Mouse (Mus musculus) neutrophil, adult 5-6 weeks (primary cell): ENCODE measurements at regions not wholly inside any gene's neighbourhood (a gene's known extent, or its start where the extent isn't known, plus 50 kb on each side); places are given as distances from the start of the nearest gene placed in this dataset.
A peak's percentile ranks its signal among the peaks of the same experiment; 100 is the strongest.

Experiments used
- ATAC-seq: fragments of 151-379, 151-347 bp; 2 replicates; pipeline ENCODE4 v1.8.0; 2017; ENCODE audit warnings: mild to moderate bottlenecking, moderate TSS enrichment; ENCODE audit not compliant: insufficient number of reproducible peaks, poor library complexity, low FRiP score, severe bottlenecking; ENCODE audit errors: extremely low read depth

- no peak for ATAC-seq
Observed at GRCm38 (mm10) chr10:21446641-21447040, 69.5 kb downstream of the Aldh8a1 start.

DNA sequence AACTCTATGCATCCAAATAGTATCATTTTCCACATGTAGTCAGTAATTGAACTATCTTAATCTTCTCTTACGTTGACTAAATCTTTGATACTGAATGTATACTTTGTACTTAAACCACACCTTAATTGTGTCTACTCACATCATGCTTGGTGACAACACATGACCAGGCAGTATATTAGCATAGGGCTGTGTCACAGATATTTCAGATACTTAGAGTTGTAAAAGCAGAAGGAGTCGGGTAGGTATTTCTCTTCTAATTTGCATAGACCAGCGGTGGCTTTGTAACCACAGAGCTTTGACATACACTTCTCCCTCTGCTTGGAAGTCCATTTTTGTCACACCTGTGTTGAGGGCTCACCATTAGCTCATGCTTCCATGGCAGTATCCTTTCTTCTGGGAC, 71.0 kb downstream of the Aldh8a1 start:
- ATAC-seq, result no peak

GRCm38 (mm10) chr10:21448942-21449341, 71.9 kb downstream of the Aldh8a1 start:
- ATAC-seq, result no peak

GRCm38 (mm10) chr10:21452611-21453010, 75.5 kb downstream of the Aldh8a1 start:
- no peak for ATAC-seq

DNA sequence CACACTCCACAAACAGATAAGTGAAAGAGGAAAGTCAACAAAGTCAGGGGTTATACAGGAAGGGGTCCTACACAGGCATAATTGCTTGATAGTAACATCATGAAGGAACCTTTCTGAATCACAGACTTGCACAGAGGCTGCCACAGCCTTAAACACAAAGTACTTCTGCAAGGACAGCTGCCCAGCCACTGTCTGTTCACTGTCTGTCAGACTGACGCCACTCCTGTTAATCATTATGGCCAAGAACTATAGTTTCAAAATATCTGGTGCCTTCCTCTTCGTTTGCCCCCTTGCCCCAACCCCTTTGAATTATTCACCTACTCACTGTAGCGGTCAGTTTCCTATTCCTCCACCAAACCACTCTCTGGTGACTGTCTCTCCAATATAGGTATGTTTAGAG, 76.4 kb downstream of the Aldh8a1 start:
- no peak for ATAC-seq

- no peak for ATAC-seq
Observed at GRCm38 (mm10) chr10:21454153-21454552, 77.1 kb downstream of the Aldh8a1 start.

GRCm38 (mm10) chr10:21454757-21455156, 77.7 kb downstream of the Aldh8a1 start:
- no peak for ATAC-seq

- no peak for ATAC-seq
Observed at GRCm38 (mm10) chr10:21455863-21456262, 78.8 kb downstream of the Aldh8a1 start.

GRCm38 (mm10) chr10:21456359-21456758, 79.3 kb downstream of the Aldh8a1 start:
- no peak for ATAC-seq

DNA sequence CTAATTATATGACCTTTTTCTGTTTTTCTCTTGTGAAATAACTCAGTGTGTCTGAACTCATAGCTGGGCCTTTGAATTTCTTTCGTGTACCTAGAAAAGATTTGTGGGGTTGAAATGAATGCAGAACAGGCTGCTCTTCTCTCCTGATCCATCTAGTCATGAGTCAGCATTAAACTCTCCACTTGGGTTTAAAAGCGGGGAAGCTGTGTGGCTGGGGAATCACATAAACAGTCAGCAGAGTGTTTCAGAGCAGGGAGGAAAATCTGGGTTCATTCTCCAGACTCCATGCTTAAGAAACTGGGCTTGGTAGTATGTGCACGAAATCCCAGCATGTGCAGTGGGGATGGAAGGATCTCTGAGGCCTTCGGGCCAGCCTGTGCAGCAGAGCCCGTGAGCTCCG, 79.9 kb downstream of the Aldh8a1 start:
- ATAC-seq, result no peak

DNA sequence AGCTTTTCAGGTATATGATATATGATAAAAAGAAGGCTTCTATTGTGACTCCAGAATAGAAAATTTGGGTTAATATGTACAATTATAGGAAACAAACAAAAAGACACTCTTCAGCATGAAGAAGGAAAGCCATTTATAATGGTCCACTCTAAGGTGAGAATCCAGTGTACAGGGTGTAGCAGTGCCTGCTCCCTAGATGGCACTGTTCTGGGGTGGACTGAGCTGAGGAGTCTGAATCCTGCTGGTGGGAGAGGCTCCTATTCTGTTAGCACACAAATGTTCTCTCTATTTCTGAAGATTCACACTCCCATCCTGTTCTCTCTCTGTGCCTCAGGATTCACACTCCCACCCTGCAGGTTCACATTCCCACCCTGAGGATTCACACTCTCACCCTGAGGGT, 81.5 kb downstream of the Aldh8a1 start:
- no peak for ATAC-seq

- no peak for ATAC-seq
Observed at GRCm38 (mm10) chr10:21460062-21460461, 83.0 kb downstream of the Aldh8a1 start.

GRCm38 (mm10) chr10:21462915-21463314, 85.8 kb downstream of the Aldh8a1 start:
- ATAC-seq, result no peak

DNA sequence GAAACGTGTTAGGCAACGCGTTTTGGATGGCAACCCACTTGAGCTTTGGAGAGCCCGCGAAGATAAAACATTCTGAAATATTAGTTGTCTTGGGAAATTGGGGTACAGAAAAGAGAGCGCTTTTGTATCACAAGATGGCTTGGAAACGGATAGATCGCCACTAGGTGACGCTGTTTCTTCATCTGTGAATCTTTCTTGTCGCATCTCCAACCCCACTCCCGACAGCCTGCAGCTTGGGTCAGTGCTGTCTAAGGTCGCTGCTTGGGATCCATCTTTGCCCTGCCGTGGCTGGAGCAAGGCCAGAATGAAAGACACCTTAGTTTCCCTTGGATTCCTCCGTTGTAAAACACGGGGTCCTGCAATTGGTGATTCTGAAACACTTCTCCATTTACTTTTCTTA, 88.3 kb downstream of the Aldh8a1 start:
- peak; percentile 74; the same call in 1 of the 2 replicates for ATAC-seq

- ATAC-seq, result no peak
Observed at GRCm38 (mm10) chr10:21465806-21466377, 88.8 kb downstream of the Aldh8a1 start.

GRCm38 (mm10) chr10:21467425-21468085, 90.5 kb downstream of the Aldh8a1 start:
- ATAC-seq, result no peak

DNA sequence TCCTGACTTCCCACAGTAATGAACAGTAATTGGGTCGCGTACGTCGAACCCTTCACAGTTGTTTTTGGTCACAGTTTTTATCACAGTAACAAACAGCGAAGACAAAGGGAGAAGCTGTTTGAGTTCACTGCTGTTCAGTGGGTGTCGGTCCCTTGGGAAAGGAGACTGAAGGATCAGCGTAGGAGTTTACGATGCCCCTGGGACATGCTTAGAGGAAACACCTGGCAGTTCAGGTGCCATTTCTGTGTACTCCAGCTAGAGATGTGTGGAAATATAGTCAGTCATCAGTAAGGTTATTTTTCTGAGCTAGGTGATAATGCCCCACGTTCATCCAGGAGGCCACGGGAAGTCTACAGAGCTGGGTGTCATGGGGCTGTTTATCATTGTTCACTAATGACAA, 91.3 kb downstream of the Aldh8a1 start:
- 0 out of 2 replicates have a peak, but pooled peaks have one; percentile 36 for ATAC-seq

DNA sequence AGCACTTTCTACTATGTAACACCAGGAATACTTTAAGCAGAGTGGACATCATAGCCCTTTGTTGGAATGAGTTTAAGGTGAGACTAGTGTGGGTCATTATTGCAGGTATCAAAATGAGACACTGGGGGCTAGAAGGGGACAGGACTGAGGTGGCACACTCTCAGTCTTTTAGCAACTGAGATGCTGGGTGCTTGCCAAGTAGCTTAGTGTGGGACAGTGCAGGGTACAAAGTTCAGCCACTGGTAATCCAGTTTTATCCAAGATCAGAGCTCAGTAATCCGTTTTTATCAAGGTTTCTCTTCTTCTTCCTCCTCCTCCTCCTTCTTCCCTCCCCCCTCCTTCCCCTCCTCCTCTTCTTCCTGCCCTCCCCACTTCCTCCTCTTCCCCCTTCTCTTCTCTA, 92.9 kb downstream of the Aldh8a1 start:
- no peak for ATAC-seq

DNA sequence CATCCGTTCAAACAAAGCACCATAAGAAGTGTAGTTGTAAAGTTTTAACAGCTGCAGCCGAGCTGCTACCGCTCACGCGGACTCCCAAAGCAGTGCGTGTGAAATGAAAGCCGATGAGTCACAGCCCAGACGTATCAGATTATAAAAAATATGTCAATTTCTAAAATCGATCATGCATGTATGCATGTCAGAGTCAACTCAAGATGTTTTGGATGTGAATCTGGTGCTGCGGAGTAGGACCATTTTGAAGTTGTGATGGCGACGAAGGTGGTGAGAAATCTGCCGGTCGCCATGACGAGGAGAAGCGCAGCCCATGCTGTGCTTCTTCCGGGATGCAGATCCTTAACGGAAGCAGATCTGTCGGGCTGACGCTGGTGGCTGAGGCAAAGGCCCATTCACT, 93.5 kb downstream of the Aldh8a1 start:
- ATAC-seq, result no peak

DNA sequence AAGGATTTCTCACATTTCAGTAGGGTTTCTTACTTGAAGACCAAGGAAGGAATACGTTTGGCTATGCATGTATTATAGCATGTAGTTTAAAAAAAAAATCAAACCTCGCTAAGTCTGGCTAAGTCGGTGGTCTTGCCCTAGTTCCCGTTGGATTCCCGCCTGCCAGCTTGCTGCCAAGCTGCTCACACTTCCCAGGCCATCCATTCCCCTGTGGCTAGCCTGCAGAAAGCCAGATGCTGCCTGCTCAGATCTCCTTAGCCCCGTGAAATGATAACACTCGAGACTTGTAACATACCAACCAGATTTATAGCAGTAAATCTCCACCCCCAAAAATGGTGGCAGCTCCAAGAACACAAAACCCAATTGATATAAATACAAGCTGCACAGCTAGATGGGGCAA, 97.2 kb downstream of the Aldh8a1 start:
- no peak for ATAC-seq

- ATAC-seq, result no peak
Observed at GRCm38 (mm10) chr10:21478004-21478403, 100.9 kb downstream of the Aldh8a1 start.
